Mouse (Mus musculus) retina, postnatal 7 days (tissue): ENCODE measurements at regions not wholly inside any gene's neighbourhood (a gene's known extent, or its start where the extent isn't known, plus 50 kb on each side); places are given as distances from the start of the nearest gene placed in this dataset.
A peak's percentile ranks its signal among the peaks of the same experiment; 100 is the strongest.

ENCODE experiments used
- DNase-seq: peaks from one replicate; pipeline ENCODE4 v3.0.0-alpha.2; 2012; ENCODE audit warnings: low read depth, low spot score

DNA sequence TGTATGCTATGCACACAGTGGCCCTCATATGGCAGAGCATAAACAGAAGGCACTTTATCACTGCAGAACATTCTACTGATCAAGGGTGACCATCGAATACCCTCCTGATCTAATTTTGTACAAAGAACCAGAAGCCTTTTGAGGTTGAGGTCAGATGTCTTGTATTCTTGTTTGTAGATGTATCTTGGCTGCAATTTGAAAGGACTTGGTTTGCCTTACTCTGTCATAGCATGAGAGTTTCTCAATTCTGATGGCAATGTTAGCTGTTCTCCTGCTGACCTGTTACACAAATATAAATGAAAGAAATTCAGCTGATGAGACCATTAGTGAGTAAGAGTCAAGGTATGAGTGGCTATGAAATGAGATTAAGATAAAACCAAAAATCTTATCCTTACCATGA lies 199.1 kb upstream of the Aldoart1 start:
- DNase-seq = no peak

DNA sequence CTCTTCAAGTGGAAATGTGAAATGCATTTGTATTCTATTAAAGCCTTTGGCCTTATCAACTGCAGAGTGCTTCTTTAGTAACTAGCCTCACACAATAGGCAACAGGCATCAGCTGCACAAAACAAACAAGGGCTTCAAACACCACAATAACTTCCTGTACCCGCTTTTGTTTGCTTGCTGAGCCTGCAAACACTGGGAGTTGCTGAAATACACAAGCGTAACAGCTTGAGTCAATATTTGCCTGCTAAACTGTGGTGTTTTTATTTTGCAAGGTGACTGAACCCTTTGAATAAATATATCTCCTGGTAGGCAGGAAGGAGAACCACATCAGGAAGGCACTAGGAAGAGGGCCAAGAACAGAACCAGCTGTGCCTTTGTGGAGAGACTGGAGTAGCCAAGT lies 195.4 kb upstream of the Aldoart1 start:
- no peak for DNase-seq

DNA sequence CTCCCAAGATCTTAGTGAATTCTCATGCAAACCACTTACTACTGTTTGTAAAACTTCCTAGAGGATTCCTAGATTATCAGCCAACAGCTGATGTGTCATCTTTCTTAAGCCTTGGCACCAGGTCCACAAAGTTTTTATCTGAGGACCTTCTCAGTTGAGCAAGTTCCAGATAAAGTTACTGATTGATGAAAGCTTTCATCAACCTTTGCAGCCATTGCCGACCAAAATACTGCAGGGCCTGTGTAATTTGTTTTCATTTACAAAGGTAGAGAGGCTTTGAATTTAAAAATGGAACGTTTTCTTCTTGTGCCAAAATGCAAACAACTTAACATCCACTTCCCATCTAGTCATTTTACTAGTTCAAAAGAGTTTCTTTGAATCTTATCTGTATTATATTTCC lies 191.9 kb upstream of the Aldoart1 start:
- no peak for DNase-seq

DNA sequence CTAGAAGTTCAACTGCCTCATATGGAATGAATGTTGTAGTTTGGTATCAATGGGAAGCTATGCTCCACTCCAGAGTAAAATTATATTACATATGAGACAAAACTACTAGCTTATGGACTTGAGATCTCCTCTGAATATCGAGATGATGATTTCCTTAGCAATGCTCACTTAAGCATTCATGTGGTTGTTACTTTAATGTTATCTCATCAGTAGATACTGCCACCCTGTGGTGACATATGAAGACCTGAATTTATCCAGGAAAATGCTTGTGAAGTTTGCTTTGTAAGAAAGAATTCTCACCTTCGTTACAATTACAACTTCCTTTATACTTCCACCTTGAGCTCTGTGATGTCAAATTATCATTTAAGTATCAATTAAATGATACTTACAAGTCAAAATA lies 190.2 kb upstream of the Aldoart1 start:
- peak; percentile 30 for DNase-seq

DNA sequence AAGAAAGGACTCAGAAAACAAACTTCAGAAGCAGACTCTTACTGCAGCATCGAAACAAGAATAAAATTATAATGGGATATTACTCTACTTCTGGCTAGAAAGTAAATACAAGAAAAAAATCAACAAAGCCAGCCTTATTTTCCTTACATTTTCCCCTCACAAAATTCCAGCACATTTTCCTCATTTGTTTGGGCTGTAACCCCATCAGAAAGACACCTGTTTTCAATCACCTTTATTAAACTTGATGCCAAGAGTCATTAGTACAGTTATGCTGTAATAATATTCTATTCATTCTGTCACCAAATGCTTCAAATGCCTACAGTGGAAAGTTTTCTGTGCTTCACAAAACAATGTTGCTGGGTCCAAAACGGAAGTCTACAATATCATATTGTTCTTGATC lies 189.1 kb upstream of the Aldoart1 start:
- DNase-seq = no peak

DNA sequence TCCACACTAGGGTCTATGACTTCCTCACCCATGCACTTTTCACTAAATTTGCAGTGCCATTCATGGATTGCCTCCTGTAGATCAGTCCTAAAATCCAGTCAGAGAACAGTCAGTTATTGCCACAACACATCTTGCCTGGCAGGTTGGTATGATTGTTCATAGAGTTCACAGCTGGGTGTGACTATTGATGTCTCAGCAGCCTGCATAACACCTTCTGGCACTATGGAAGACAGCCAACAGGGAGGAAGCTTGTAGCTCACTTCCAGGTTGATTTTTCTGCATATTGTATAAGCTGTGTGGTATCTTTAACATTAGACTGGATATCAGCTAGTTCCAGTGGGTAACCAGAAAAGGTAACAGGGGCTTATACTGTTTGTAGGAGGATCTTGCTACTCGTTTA lies 145.3 kb upstream of the Aldoart1 start:
- no peak for DNase-seq

DNA sequence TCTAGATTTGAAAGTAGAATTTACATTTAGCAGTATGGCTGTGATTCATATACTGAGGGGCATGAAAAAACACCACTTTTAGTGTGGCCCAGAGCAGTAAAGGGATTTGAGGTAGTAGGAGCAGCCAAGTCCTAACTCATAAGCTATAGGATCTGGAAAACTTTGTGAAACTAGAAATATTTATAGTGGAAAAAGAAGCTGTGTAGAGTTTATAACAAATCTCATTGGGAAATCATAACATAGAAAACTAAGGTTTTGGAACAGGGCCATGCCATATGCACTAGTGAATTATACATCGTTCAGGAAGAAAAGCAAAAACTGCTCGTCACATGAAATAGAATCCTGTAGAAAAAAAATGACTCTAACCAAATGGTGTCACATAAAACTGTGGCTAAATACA lies 143.7 kb upstream of the Aldoart1 start:
- no peak for DNase-seq

DNA sequence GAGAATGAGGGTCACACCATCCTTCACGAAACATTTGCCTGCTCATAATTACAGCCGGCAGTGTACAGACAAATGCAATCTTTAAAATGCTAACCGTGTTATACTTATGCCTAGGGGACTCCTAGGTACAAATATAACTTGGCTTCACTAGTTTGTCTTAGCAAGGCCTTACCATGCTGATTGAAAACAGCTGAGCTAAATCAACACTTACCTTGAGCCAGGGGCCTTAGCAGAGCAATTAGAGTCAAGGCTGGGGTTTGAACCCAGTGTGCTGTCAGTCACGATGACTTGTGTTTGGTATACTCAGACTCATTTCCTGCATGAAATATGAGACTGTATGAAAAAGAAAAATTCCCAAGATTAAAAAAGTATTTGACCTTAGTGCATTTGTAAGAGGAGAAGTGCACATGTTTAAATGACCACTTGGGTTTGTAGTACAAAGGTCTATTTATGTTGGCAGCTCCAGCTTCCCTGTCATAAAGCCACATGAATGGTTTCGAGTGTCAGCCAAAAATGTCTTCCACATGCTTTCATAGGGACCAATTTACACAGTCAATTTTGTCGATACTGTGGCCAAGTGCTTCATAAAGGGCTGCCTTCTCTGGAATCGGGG lies 94.0 kb upstream of the Aldoart1 start:
- no peak for DNase-seq

DNA sequence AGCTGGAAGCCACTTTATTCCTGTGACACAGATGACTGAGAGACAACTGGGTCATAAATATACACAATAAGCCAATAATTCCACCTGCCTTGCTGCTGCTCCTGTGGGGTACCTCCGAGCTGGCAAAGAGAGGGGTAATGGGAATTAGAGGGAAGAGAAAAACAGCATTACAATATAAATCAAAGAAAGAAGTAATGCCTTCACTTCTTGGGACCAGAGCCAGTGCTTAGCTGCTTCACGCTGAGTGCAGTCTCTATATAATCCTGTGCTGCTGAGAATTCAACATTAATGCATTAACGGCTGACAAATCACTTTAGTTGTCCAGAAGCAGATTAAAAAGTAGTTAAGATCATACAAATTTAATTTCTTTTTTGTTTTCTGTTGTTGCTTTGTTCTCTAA lies 71.0 kb upstream of the Aldoart1 start:
- no peak for DNase-seq

DNA sequence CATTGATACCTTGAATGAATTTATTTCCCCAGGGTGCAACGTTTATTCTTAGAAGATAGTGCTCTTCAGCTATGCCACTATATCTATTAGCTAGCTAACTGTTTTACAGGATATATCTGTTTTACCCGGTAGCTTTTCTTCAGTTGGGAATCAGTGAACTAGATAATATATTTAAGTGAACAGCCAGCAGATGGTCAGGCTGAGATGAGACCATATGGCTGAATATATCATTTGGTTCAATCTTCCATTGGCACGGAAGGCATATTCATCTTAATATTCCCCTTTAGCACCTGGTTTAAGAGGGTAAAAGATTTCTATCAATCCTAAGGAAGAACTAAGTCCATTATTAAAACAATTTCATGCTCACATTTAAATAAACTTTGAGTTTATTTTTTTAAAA lies 62.6 kb upstream of the Aldoart1 start:
- no peak for DNase-seq
